ENCODE assay signal across 9 mouse cellular contexts in genomic region chr8:72272361-72272760, GRCm38 (mm10). TPM values are rescaled to one million over a fixed set of nuclear protein-coding genes. Genes with fewer than 3 reads are reported as not detected.
DNase-seq lines count a peak whose midpoint lies in the region; ATAC-seq and TF ChIP-seq lines count a peak whose summit lies in the region.
"Had no signal": no experiment of that assay in that cellular context is flagged by ENCODE, and none has a peak within 500 bp of the region (broad histone marks: within the 10 kb centered on the region; RNA-seq: fewer than 3 reads in every experiment).

No protein-coding gene starts in this region.

- H3K36me3 ChIP-seq in midbrain, embryonic 10.5 days: no peaks in the 10 kb centered on the region
- H3K36me3 ChIP-seq in midbrain, embryonic 15.5 days (replicated peaks): no peaks in the 10 kb centered on the region
- no peaks in the 10 kb centered on the region for H3K36me3 ChIP-seq in lung, embryonic 14.5 days (ENCODE audit: insufficient read depth)

- ATAC-seq in midbrain, embryonic 15.5 days (replicated peaks): no peak; the same call in 1 of the 2 replicates
- ATAC-seq in granulocyte monocyte progenitor cell, adult 5-6 weeks (replicated peaks; ENCODE audit: poor library complexity, severe bottlenecking): peak; percentile 65
- no peak for ATAC-seq in lung, embryonic 14.5 days (ENCODE audit: insufficient read depth)

- H3K9ac ChIP-seq in midbrain, embryonic 15.5 days: no peak overlapping the region
- H3K9ac ChIP-seq in lung, embryonic 14.5 days: no peak overlapping the region

- 18% methylated on average over 3 of the region's 3 CpGs for WGBS in midbrain, embryonic 10.5 days
- WGBS in midbrain, embryonic 15.5 days: 9% methylated on average over 3 of the region's 3 CpGs
- WGBS in lung, embryonic 14.5 days: 22% methylated on average over 3 of the region's 3 CpGs

- H3K27me3 ChIP-seq in midbrain, embryonic 10.5 days (ENCODE audit: low read depth, poor library complexity, severe bottlenecking): no peaks in the 10 kb centered on the region
- no peaks in the 10 kb centered on the region for H3K27me3 ChIP-seq in midbrain, embryonic 15.5 days (replicated peaks)
- H3K27me3 ChIP-seq in lung, embryonic 14.5 days (ENCODE audit: insufficient read depth, low read length): no peaks in the 10 kb centered on the region

- no peak overlapping the region for H3K27ac ChIP-seq in midbrain, embryonic 10.5 days (replicated peaks)
- H3K27ac ChIP-seq in midbrain, embryonic 15.5 days: no peak overlapping the region
- H3K27ac ChIP-seq in bone marrow macrophage, adult 2 months (ENCODE audit: insufficient read depth, low read depth, low read length): no peak overlapping the region
- no peak overlapping the region for H3K27ac ChIP-seq in lung, embryonic 14.5 days (ENCODE audit: low read depth)

- DNase-seq in midbrain, embryonic 10.5 days (ENCODE audit: low spot score): peak; percentile 46
- DNase-seq in kidney, postnatal 14 days: peak; percentile 76
- DNase-seq in lung, embryonic 14.5 days: peak; percentile 80
- DNase-seq in retina, embryonic 14.5 days (ENCODE audit: low spot score): peak; percentile 56
- peak; percentile 86 for DNase-seq in thymus, postnatal 36 days

- H3K4me2 ChIP-seq in midbrain, embryonic 15.5 days: no peak overlapping the region
- no peak overlapping the region for H3K4me2 ChIP-seq in lung, embryonic 14.5 days

- no peak for TF ChIP-seq POLR2A in bone marrow macrophage, adult 2 months (IDR thresholded peaks at IDR 0.05; ENCODE audit: borderline replicate concordance, low read depth, low read length)

- no peak overlapping the region for H3K4me3 ChIP-seq in midbrain, embryonic 10.5 days
- no peak overlapping the region for H3K4me3 ChIP-seq in midbrain, embryonic 15.5 days
- H3K4me3 ChIP-seq in bone marrow macrophage, adult 2 months (ENCODE audit: insufficient read depth, low read length): no peak overlapping the region
- no peak overlapping the region for H3K4me3 ChIP-seq in lung, embryonic 14.5 days (ENCODE audit: low read depth, low read length)

- H3K9me3 ChIP-seq in midbrain, embryonic 10.5 days (replicated peaks): no peaks in the 10 kb centered on the region
- no peaks in the 10 kb centered on the region for H3K9me3 ChIP-seq in midbrain, embryonic 15.5 days
- H3K9me3 ChIP-seq in lung, embryonic 14.5 days (ENCODE audit: low read depth, low read length): no peaks in the 10 kb centered on the region

- no peaks in the 10 kb centered on the region for H3K4me1 ChIP-seq in midbrain, embryonic 10.5 days
- H3K4me1 ChIP-seq in midbrain, embryonic 15.5 days: no peaks in the 10 kb centered on the region
- peaks cover 21% of the 10 kb centered on the region for H3K4me1 ChIP-seq in bone marrow macrophage, adult 2 months (ENCODE audit: control insufficient read depth, insufficient read depth, low read length)
- no peaks in the 10 kb centered on the region for H3K4me1 ChIP-seq in lung, embryonic 14.5 days (ENCODE audit: insufficient read depth)

- TF ChIP-seq CTCF in bone marrow macrophage, adult 2 months (IDR thresholded peaks at IDR 0.05; ENCODE audit: low read depth, low read length): peak; percentile 46
- TF ChIP-seq CTCF in lung, embryonic 14.5 days (IDR thresholded peaks at IDR 0.05; ENCODE audit: low read depth): peak; percentile 76

RNA-seq across cellular contexts. Expression of gene Ap1m1, which starts 32.5 kb away (rescaled TPM):
- 201 and 235 TPM in 2 replicates for polyA plus RNA-seq in midbrain, embryonic 10.5 days (2016; fragmentation: Nextera tagmentation; extraction: Ambion mirVana)
- polyA plus RNA-seq in midbrain, embryonic 15.5 days (2015; fragmentation: Nextera tagmentation; extraction: Ambion mirVana): 296 and 302 TPM in 2 replicates
- 51.4 and 60.2 TPM in 2 replicates for polyA plus RNA-seq in bone marrow macrophage, adult 2 months (2012; ENCODE audit: insufficient read depth, insufficient read length, missing spikeins)
- total RNA-seq in granulocyte monocyte progenitor cell, adult 5-6 weeks (2014; fragmentation: Nextera tagmentation): 80.1 and 117 TPM in 2 replicates
- 49.1 and 59.8 TPM in 2 replicates for total RNA-seq in granulocyte monocyte progenitor cell, adult 5-6 weeks (2017)
- polyA plus RNA-seq in lung, embryonic 14.5 days (2014; fragmentation: Nextera tagmentation; extraction: Ambion mirVana): 102 and 104 TPM in 2 replicates

RNA-seq across cellular contexts. Expression of gene Gm10282, which starts 32.7 kb away (rescaled TPM):
- 38.0 and 38.7 TPM in 2 replicates for polyA plus RNA-seq in midbrain, embryonic 10.5 days (2016; fragmentation: Nextera tagmentation; extraction: Ambion mirVana)
- polyA plus RNA-seq in midbrain, embryonic 15.5 days (2015; fragmentation: Nextera tagmentation; extraction: Ambion mirVana): 9.0 and 11.9 TPM in 2 replicates
- polyA plus RNA-seq in bone marrow macrophage, adult 2 months (2012; ENCODE audit: insufficient read depth, insufficient read length, missing spikeins): 6.7 TPM in 1 of 2 replicates, not detected in the other
- 29.7 and 33.2 TPM in 2 replicates for total RNA-seq in granulocyte monocyte progenitor cell, adult 5-6 weeks (2014; fragmentation: Nextera tagmentation)
- 67.4 and 74.9 TPM in 2 replicates for total RNA-seq in granulocyte monocyte progenitor cell, adult 5-6 weeks (2017)
- polyA plus RNA-seq in lung, embryonic 14.5 days (2014; fragmentation: Nextera tagmentation; extraction: Ambion mirVana): 38.2 TPM in 2 replicates

RNA-seq across cellular contexts. Expression of gene Klf2, which starts 46.5 kb away (rescaled TPM):
- polyA plus RNA-seq in midbrain, embryonic 10.5 days (2016; fragmentation: Nextera tagmentation; extraction: Ambion mirVana): 4.0 and 4.1 TPM in 2 replicates
- 4.7 and 5.4 TPM in 2 replicates for polyA plus RNA-seq in midbrain, embryonic 15.5 days (2015; fragmentation: Nextera tagmentation; extraction: Ambion mirVana)
- 34.3 and 37.1 TPM in 2 replicates for polyA plus RNA-seq in bone marrow macrophage, adult 2 months (2012; ENCODE audit: insufficient read depth, insufficient read length, missing spikeins)
- 1.9 and 5.5 TPM in 2 replicates for total RNA-seq in granulocyte monocyte progenitor cell, adult 5-6 weeks (2014; fragmentation: Nextera tagmentation)
- 2.8 and 3.2 TPM in 2 replicates for total RNA-seq in granulocyte monocyte progenitor cell, adult 5-6 weeks (2017)
- polyA plus RNA-seq in lung, embryonic 14.5 days (2014; fragmentation: Nextera tagmentation; extraction: Ambion mirVana): 14.3 and 15.2 TPM in 2 replicates

RNA-seq across cellular contexts. Expression of gene Fam32a, which starts 52.8 kb away (rescaled TPM):
- polyA plus RNA-seq in midbrain, embryonic 10.5 days (2016; fragmentation: Nextera tagmentation; extraction: Ambion mirVana): 75.2 and 83.1 TPM in 2 replicates
- 112 and 115 TPM in 2 replicates for polyA plus RNA-seq in midbrain, embryonic 15.5 days (2015; fragmentation: Nextera tagmentation; extraction: Ambion mirVana)
- polyA plus RNA-seq in bone marrow macrophage, adult 2 months (2012; ENCODE audit: insufficient read depth, insufficient read length, missing spikeins): 56.6 and 58.3 TPM in 2 replicates
- total RNA-seq in granulocyte monocyte progenitor cell, adult 5-6 weeks (2014; fragmentation: Nextera tagmentation): 47.5 and 52.6 TPM in 2 replicates
- total RNA-seq in granulocyte monocyte progenitor cell, adult 5-6 weeks (2017): 42.1 and 42.9 TPM in 2 replicates
- polyA plus RNA-seq in lung, embryonic 14.5 days (2014; fragmentation: Nextera tagmentation; extraction: Ambion mirVana): 65.3 and 69.6 TPM in 2 replicates

RNA-seq across cellular contexts. Expression of gene Gm11034, which starts 58.9 kb away (rescaled TPM):
- polyA plus RNA-seq in midbrain, embryonic 10.5 days (2016; fragmentation: Nextera tagmentation; extraction: Ambion mirVana): not detected in 2 replicates
- polyA plus RNA-seq in midbrain, embryonic 15.5 days (2015; fragmentation: Nextera tagmentation; extraction: Ambion mirVana): not detected in 2 replicates
- not detected in 2 replicates for polyA plus RNA-seq in bone marrow macrophage, adult 2 months (2012; ENCODE audit: insufficient read depth, insufficient read length, missing spikeins)
- total RNA-seq in granulocyte monocyte progenitor cell, adult 5-6 weeks (2014; fragmentation: Nextera tagmentation): not detected in 2 replicates
- not detected in 2 replicates for total RNA-seq in granulocyte monocyte progenitor cell, adult 5-6 weeks (2017)
- not detected in 2 replicates for polyA plus RNA-seq in lung, embryonic 14.5 days (2014; fragmentation: Nextera tagmentation; extraction: Ambion mirVana)
- polyA plus RNA-seq: gonadal fat pad, adult 2 months had no signal
